Mouse (Mus musculus): ENCODE results near the gene Ltbp3. TPM values are rescaled to one million over a fixed set of nuclear protein-coding genes. Genes with fewer than 3 reads are reported as not detected.

The Ltbp3 gene
- polyA plus RNA-seq, 1 experiment from 2014 or later = 35.2 TPM

- peak overlapping the region; percentile 92 for H3K4me3 ChIP-seq (ENCODE audit: low read depth, low read length)
- H3K27me3 ChIP-seq (ENCODE audit: control insufficient read depth, insufficient read depth, low read length) = no peaks in the 10 kb centered on the region
- H3K9ac ChIP-seq (replicated peaks; ENCODE audit: low read depth, low read length) = 0 out of 2 replicates have a peak overlapping the region, but pooled peaks have one; percentile 21
- H3K4me2 ChIP-seq (replicated peaks; ENCODE audit: low read depth, low read length) = peak overlapping the region; percentile 95
- ATAC-seq (ENCODE audit: insufficient number of reproducible peaks, insufficient read depth, low FRiP score, low read depth) = no peak
- no peaks in the 10 kb centered on the region for H3K9me3 ChIP-seq (ENCODE audit: control insufficient read depth, low read depth, low read length)
- H3K4me1 ChIP-seq (ENCODE audit: control insufficient read depth, insufficient read depth, low read length) = peaks cover 17% of the 10 kb centered on the region
- peak overlapping the region; percentile 28; the same call in 1 of the 2 replicates for H3K27ac ChIP-seq (ENCODE audit: low read length)
- WGBS = 57% methylated on average over 11 of the region's 11 CpGs
- H3K36me3 ChIP-seq (ENCODE audit: control insufficient read depth, insufficient read depth, low read length) = peaks cover 53% of the 10 kb centered on the region
Measured at GRCm38 (mm10) chr19:5795668-5796572, 55.2 kb downstream of the Ltbp3 start.

GRCm38 (mm10) chr19:5796573-5797111, 55.9 kb downstream of the Ltbp3 start:
- Histone ChIP-seq H3K9me3 (ENCODE audit: control insufficient read depth, low read depth, low read length) (no peaks in the 10 kb centered on the region), H3K27me3 (ENCODE audit: control insufficient read depth, insufficient read depth, low read length) (no peaks in the 10 kb centered on the region), H3K27ac (ENCODE audit: low read length) (peak overlapping the region; percentile 28; the same call in 1 of the 2 replicates), H3K9ac (replicated peaks; ENCODE audit: low read depth, low read length) (peak overlapping the region; percentile 98; the same call in 1 of the 2 replicates), H3K4me3 (ENCODE audit: low read depth, low read length) (peak overlapping the region; percentile 92), H3K4me1 (ENCODE audit: control insufficient read depth, insufficient read depth, low read length) (peaks cover 17% of the 10 kb centered on the region), H3K36me3 (ENCODE audit: control insufficient read depth, insufficient read depth, low read length) (peaks cover 53% of the 10 kb centered on the region), H3K4me2 (replicated peaks; ENCODE audit: low read depth, low read length) (peak overlapping the region; percentile 95)
- WGBS = 58% methylated on average over 7 of the region's 7 CpGs
- ATAC-seq (ENCODE audit: insufficient number of reproducible peaks, insufficient read depth, low FRiP score, low read depth) = no peak

GRCm38 (mm10) chr19:5797381-5798111, 56.8 kb downstream of the Ltbp3 start:
- peak overlapping the region; percentile 95 for H3K4me2 ChIP-seq (replicated peaks; ENCODE audit: low read depth, low read length)
- ATAC-seq (ENCODE audit: insufficient number of reproducible peaks, insufficient read depth, low FRiP score, low read depth) = no peak
- peaks cover 17% of the 10 kb centered on the region for H3K4me1 ChIP-seq (ENCODE audit: control insufficient read depth, insufficient read depth, low read length)
- H3K4me3 ChIP-seq (ENCODE audit: low read depth, low read length) = peak overlapping the region; percentile 92
- peak overlapping the region; percentile 48; the same call in 1 of the 2 replicates for H3K27ac ChIP-seq (ENCODE audit: low read length)
- 9% methylated on average over 7 of the region's 7 CpGs for WGBS
- no peaks in the 10 kb centered on the region for H3K9me3 ChIP-seq (ENCODE audit: control insufficient read depth, low read depth, low read length)
- H3K36me3 ChIP-seq (ENCODE audit: control insufficient read depth, insufficient read depth, low read length) = peaks cover 53% of the 10 kb centered on the region
- peak overlapping the region; percentile 98 for H3K9ac ChIP-seq (replicated peaks; ENCODE audit: low read depth, low read length)
- H3K27me3 ChIP-seq (ENCODE audit: control insufficient read depth, insufficient read depth, low read length) = no peaks in the 10 kb centered on the region

- H3K36me3 ChIP-seq (ENCODE audit: control insufficient read depth, insufficient read depth, low read length) = peaks cover 53% of the 10 kb centered on the region
- WGBS = 0% methylated on average over 7 of the region's 7 CpGs
Measured at GRCm38 (mm10) chr19:5798700-5799479, 58.2 kb downstream of the Ltbp3 start.

GRCm38 (mm10) chr19:5799566-5800349, 59.1 kb downstream of the Ltbp3 start:
- H3K27me3 ChIP-seq (ENCODE audit: control insufficient read depth, insufficient read depth, low read length) = no peaks in the 10 kb centered on the region
- peak overlapping the region; percentile 100 for H3K27ac ChIP-seq (ENCODE audit: low read length)
- H3K36me3 ChIP-seq (ENCODE audit: control insufficient read depth, insufficient read depth, low read length) = peaks cover 51% of the 10 kb centered on the region
- peak overlapping the region; percentile 92 for H3K4me3 ChIP-seq (ENCODE audit: low read depth, low read length)
- peak overlapping the region; percentile 95 for H3K4me2 ChIP-seq (replicated peaks; ENCODE audit: low read depth, low read length)
- peak overlapping the region; percentile 98 for H3K9ac ChIP-seq (replicated peaks; ENCODE audit: low read depth, low read length)
- no peaks in the 10 kb centered on the region for H3K9me3 ChIP-seq (ENCODE audit: control insufficient read depth, low read depth, low read length)
- ATAC-seq (ENCODE audit: insufficient number of reproducible peaks, insufficient read depth, low FRiP score, low read depth) = no peak
- 1% methylated on average over 10 of the region's 10 CpGs for WGBS
- H3K4me1 ChIP-seq (ENCODE audit: control insufficient read depth, insufficient read depth, low read length) = peaks cover 27% of the 10 kb centered on the region

More at GRCm38 (mm10) chr19:5798700-5799479, 58.2 kb downstream of the Ltbp3 start:
- no peak for ATAC-seq (ENCODE audit: insufficient number of reproducible peaks, insufficient read depth, low FRiP score, low read depth)
- no peaks in the 10 kb centered on the region for H3K27me3 ChIP-seq (ENCODE audit: control insufficient read depth, insufficient read depth, low read length)
- peaks cover 18% of the 10 kb centered on the region for H3K4me1 ChIP-seq (ENCODE audit: control insufficient read depth, insufficient read depth, low read length)
- no peaks in the 10 kb centered on the region for H3K9me3 ChIP-seq (ENCODE audit: control insufficient read depth, low read depth, low read length)
- H3K9ac ChIP-seq (replicated peaks; ENCODE audit: low read depth, low read length) = peak overlapping the region; percentile 98
- H3K4me3 ChIP-seq (ENCODE audit: low read depth, low read length) = peak overlapping the region; percentile 92
- peak overlapping the region; percentile 55; the same call in 1 of the 2 replicates for H3K27ac ChIP-seq (ENCODE audit: low read length)
- H3K4me2 ChIP-seq (replicated peaks; ENCODE audit: low read depth, low read length) = peak overlapping the region; percentile 95

- H3K9ac ChIP-seq (replicated peaks; ENCODE audit: low read depth, low read length) = peak overlapping the region; percentile 98
- H3K4me2 ChIP-seq (replicated peaks; ENCODE audit: low read depth, low read length) = peak overlapping the region; percentile 95
- H3K9me3 ChIP-seq (ENCODE audit: control insufficient read depth, low read depth, low read length) = no peaks in the 10 kb centered on the region
- ATAC-seq (ENCODE audit: insufficient number of reproducible peaks, insufficient read depth, low FRiP score, low read depth) = no peak
- WGBS = 2% methylated on average over 2 of the region's 2 CpGs
- peak overlapping the region; percentile 92 for H3K4me3 ChIP-seq (ENCODE audit: low read depth, low read length)
- H3K27ac ChIP-seq (ENCODE audit: low read length) = peak overlapping the region; percentile 100
- H3K27me3 ChIP-seq (ENCODE audit: control insufficient read depth, insufficient read depth, low read length) = no peaks in the 10 kb centered on the region
- peaks cover 31% of the 10 kb centered on the region for H3K4me1 ChIP-seq (ENCODE audit: control insufficient read depth, insufficient read depth, low read length)
- peaks cover 46% of the 10 kb centered on the region for H3K36me3 ChIP-seq (ENCODE audit: control insufficient read depth, insufficient read depth, low read length)
Measured at GRCm38 (mm10) chr19:5800350-5800631, 59.6 kb downstream of the Ltbp3 start.

- H3K36me3 ChIP-seq (ENCODE audit: control insufficient read depth, insufficient read depth, low read length) = peaks cover 40% of the 10 kb centered on the region
- WGBS = under 1% methylated on average over 19 of the region's 19 CpGs
- H3K27me3 ChIP-seq (ENCODE audit: control insufficient read depth, insufficient read depth, low read length) = no peaks in the 10 kb centered on the region
- ATAC-seq (ENCODE audit: insufficient number of reproducible peaks, insufficient read depth, low FRiP score, low read depth) = no peak
- H3K9ac ChIP-seq (replicated peaks; ENCODE audit: low read depth, low read length) = peak overlapping the region; percentile 98
- no peaks in the 10 kb centered on the region for H3K9me3 ChIP-seq (ENCODE audit: control insufficient read depth, low read depth, low read length)
- peak overlapping the region; percentile 95 for H3K4me2 ChIP-seq (replicated peaks; ENCODE audit: low read depth, low read length)
- peaks cover 33% of the 10 kb centered on the region for H3K4me1 ChIP-seq (ENCODE audit: control insufficient read depth, insufficient read depth, low read length)
- peak overlapping the region; percentile 100 for H3K27ac ChIP-seq (ENCODE audit: low read length)
- H3K4me3 ChIP-seq (ENCODE audit: low read depth, low read length) = peak overlapping the region; percentile 92
Measured at GRCm38 (mm10) chr19:5800632-5801431, 60.1 kb downstream of the Ltbp3 start.

Data from stomach, embryonic 14.5 days (tissue).